Mouse (Mus musculus): ENCODE data around the gene Sf3b6. TPM values are rescaled to one million over a fixed set of nuclear protein-coding genes. Genes with fewer than 3 reads are reported as not detected.

Gene Sf3b6
- 150 and 173 TPM in 2 replicates for polyA plus RNA-seq (2014; fragmentation: Nextera tagmentation; extraction: Ambion mirVana)

- Histone ChIP-seq H3K4me1 (ENCODE audit: control insufficient read depth in 2 of 2, insufficient read depth in 2 of 2, low read length in 2 of 2) (peaks cover 0 to 5% of the 10 kb centered on the region in 2 experiments; a peak in 1 of 4 replicates), H3K9me3 (ENCODE audit: control insufficient read depth, low read length) (no peaks in the 10 kb centered on the region), H3K4me3 (ENCODE audit: control insufficient read depth in 1 of 2, insufficient read depth in 1 of 2, low read depth in 1 of 2, low read length in 2 of 2) (peak within 1 kb of the TSS; percentile 76 to 82), H3K9ac (ENCODE audit: low read length) (peak within 1 kb of the TSS; percentile 83), H3K36me3 (ENCODE audit: control insufficient read depth, insufficient read depth, low read length) (peaks cover 25% of the 10 kb centered on the region), H3K27me3 (ENCODE audit: control insufficient read depth, insufficient read depth, low read length) (no peaks in the 10 kb centered on the region), H3K27ac (replicated peaks in 1 of 2; ENCODE audit: control insufficient read depth in 1 of 2, insufficient read depth in 1 of 2, low read depth in 2 of 2, low read length in 2 of 2) (peak within 1 kb of the TSS; percentile 80 to 82), H3K4me2 (ENCODE audit: low read length) (peak within 1 kb of the TSS; percentile 93)
- WGBS: under 1% methylated on average over 49 of the region's 49 CpGs
- ATAC-seq (ENCODE audit: insufficient number of reproducible peaks, insufficient read depth, low FRiP score, low read depth): peak; percentile 98
Measured at GRCm38 (mm10) chr12:4817361-4818101, at the start of gene Sf3b6. Gene Sf3b6 (plus strand): TSS chr12:4817544.

GRCm38 (mm10) chr12:4768492-4769332 lies 48.6 kb upstream of the Sf3b6 start, which contains the start of the genes Pfn4 and Fam228b:
Gene Pfn4 (plus strand): TSS chr12:4769022.
Gene Fam228b (minus strand): TSS chr12:4769267.
- peak within 1 kb of the TSS; percentile 54 to 85 for H3K4me3 ChIP-seq (ENCODE audit: control insufficient read depth in 1 of 2, insufficient read depth in 1 of 2, low read depth in 1 of 2, low read length in 2 of 2)
- H3K36me3 ChIP-seq (ENCODE audit: control insufficient read depth, insufficient read depth, low read length): no peaks in the 10 kb centered on the region
- WGBS: 3% methylated on average over 61 of the region's 61 CpGs
- peak; percentile 97 for ATAC-seq (ENCODE audit: insufficient number of reproducible peaks, insufficient read depth, low FRiP score, low read depth)
- H3K9ac ChIP-seq (ENCODE audit: low read length): peak within 1 kb of the TSS; percentile 83
- no peaks in the 10 kb centered on the region for H3K27me3 ChIP-seq (ENCODE audit: control insufficient read depth, insufficient read depth, low read length)
- H3K4me2 ChIP-seq (ENCODE audit: low read length): peak within 1 kb of the TSS; percentile 66
- peak within 1 kb of the TSS; percentile 73 to 87 for H3K27ac ChIP-seq (replicated peaks in 1 of 2; ENCODE audit: control insufficient read depth in 1 of 2, insufficient read depth in 1 of 2, low read depth in 2 of 2, low read length in 2 of 2)
- 0 out of 4 replicates have a peak, but pooled peaks cover 2% of the 10 kb centered on the region in 2 experiments for H3K4me1 ChIP-seq (ENCODE audit: control insufficient read depth in 2 of 2, insufficient read depth in 2 of 2, low read length in 2 of 2)
- H3K9me3 ChIP-seq (ENCODE audit: control insufficient read depth, low read length): no peaks in the 10 kb centered on the region

- Histone ChIP-seq H3K27me3 (ENCODE audit: control insufficient read depth, insufficient read depth, low read length) (no peaks in the 10 kb centered on the region), H3K9ac (ENCODE audit: low read length) (peak overlapping the region; percentile 83), H3K4me3 (ENCODE audit: control insufficient read depth in 1 of 2, insufficient read depth in 1 of 2, low read depth in 1 of 2, low read length in 2 of 2) (peak overlapping the region; percentile 54 to 85), H3K36me3 (ENCODE audit: control insufficient read depth, insufficient read depth, low read length) (no peaks in the 10 kb centered on the region), H3K4me2 (ENCODE audit: low read length) (peak overlapping the region; percentile 66), H3K4me1 (ENCODE audit: control insufficient read depth in 2 of 2, insufficient read depth in 2 of 2, low read length in 2 of 2) (0 out of 4 replicates have a peak, but pooled peaks cover 2% of the 10 kb centered on the region in 2 experiments), H3K9me3 (ENCODE audit: control insufficient read depth, low read length) (no peaks in the 10 kb centered on the region), H3K27ac (replicated peaks in 1 of 2; ENCODE audit: control insufficient read depth in 1 of 2, insufficient read depth in 1 of 2, low read depth in 2 of 2, low read length in 2 of 2) (peak overlapping the region in 1 of 2 experiments; percentile 73; a peak in 3 of 4 replicates)
- ATAC-seq (ENCODE audit: insufficient number of reproducible peaks, insufficient read depth, low FRiP score, low read depth): peak; percentile 28; the same call in 1 of the 2 replicates
- 21% methylated on average over 13 of the region's 13 CpGs for WGBS
Measured at GRCm38 (mm10) chr12:4769333-4769723, 48.0 kb upstream of the Sf3b6 start.

GRCm38 (mm10) chr12:4774895-4775587 lies 42.3 kb upstream of the Sf3b6 start:
- WGBS: 85% methylated on average over 8 of the region's 8 CpGs
- no peak overlapping the region for H3K4me2 ChIP-seq (ENCODE audit: low read length)
- H3K27ac ChIP-seq (replicated peaks in 1 of 2; ENCODE audit: control insufficient read depth in 1 of 2, insufficient read depth in 1 of 2, low read depth in 2 of 2, low read length in 2 of 2): no peak overlapping the region
- H3K9ac ChIP-seq (ENCODE audit: low read length): no peak overlapping the region
- no peaks in the 10 kb centered on the region for H3K9me3 ChIP-seq (ENCODE audit: control insufficient read depth, low read length)
- ATAC-seq (ENCODE audit: insufficient number of reproducible peaks, insufficient read depth, low FRiP score, low read depth): no peak
- H3K4me3 ChIP-seq (ENCODE audit: control insufficient read depth in 1 of 2, insufficient read depth in 1 of 2, low read depth in 1 of 2, low read length in 2 of 2): no peak overlapping the region
- no peaks in the 10 kb centered on the region for H3K4me1 ChIP-seq (ENCODE audit: control insufficient read depth in 2 of 2, insufficient read depth in 2 of 2, low read length in 2 of 2)
- no peaks in the 10 kb centered on the region for H3K27me3 ChIP-seq (ENCODE audit: control insufficient read depth, insufficient read depth, low read length)
- no peaks in the 10 kb centered on the region for H3K36me3 ChIP-seq (ENCODE audit: control insufficient read depth, insufficient read depth, low read length)

- H3K9me3 ChIP-seq (ENCODE audit: control insufficient read depth, low read length): no peaks in the 10 kb centered on the region
- no peaks in the 10 kb centered on the region for H3K4me1 ChIP-seq (ENCODE audit: control insufficient read depth in 2 of 2, insufficient read depth in 2 of 2, low read length in 2 of 2)
- no peaks in the 10 kb centered on the region for H3K36me3 ChIP-seq (ENCODE audit: control insufficient read depth, insufficient read depth, low read length)
- H3K27me3 ChIP-seq (ENCODE audit: control insufficient read depth, insufficient read depth, low read length): no peaks in the 10 kb centered on the region
- no peak overlapping the region for H3K27ac ChIP-seq (replicated peaks in 1 of 2; ENCODE audit: control insufficient read depth in 1 of 2, insufficient read depth in 1 of 2, low read depth in 2 of 2, low read length in 2 of 2)
- ATAC-seq (ENCODE audit: insufficient number of reproducible peaks, insufficient read depth, low FRiP score, low read depth): no peak
- H3K9ac ChIP-seq (ENCODE audit: low read length): no peak overlapping the region
- H3K4me2 ChIP-seq (ENCODE audit: low read length): no peak overlapping the region
- no peak overlapping the region for H3K4me3 ChIP-seq (ENCODE audit: control insufficient read depth in 1 of 2, insufficient read depth in 1 of 2, low read depth in 1 of 2, low read length in 2 of 2)
- 63% methylated on average over 9 of the region's 9 CpGs for WGBS
Measured at GRCm38 (mm10) chr12:4775588-4775949, 41.8 kb upstream of the Sf3b6 start.

- H3K9me3 ChIP-seq (ENCODE audit: control insufficient read depth, low read length): no peaks in the 10 kb centered on the region
- H3K27ac ChIP-seq (replicated peaks in 1 of 2; ENCODE audit: control insufficient read depth in 1 of 2, insufficient read depth in 1 of 2, low read depth in 2 of 2, low read length in 2 of 2): no peak overlapping the region
- 70% methylated on average over 6 of the region's 6 CpGs for WGBS
- H3K4me3 ChIP-seq (ENCODE audit: control insufficient read depth in 1 of 2, insufficient read depth in 1 of 2, low read depth in 1 of 2, low read length in 2 of 2): no peak overlapping the region
- H3K4me2 ChIP-seq (ENCODE audit: low read length): no peak overlapping the region
- H3K4me1 ChIP-seq (ENCODE audit: control insufficient read depth in 2 of 2, insufficient read depth in 2 of 2, low read length in 2 of 2): no peaks in the 10 kb centered on the region
- no peak overlapping the region for H3K9ac ChIP-seq (ENCODE audit: low read length)
- ATAC-seq (ENCODE audit: insufficient number of reproducible peaks, insufficient read depth, low FRiP score, low read depth): no peak
- H3K36me3 ChIP-seq (ENCODE audit: control insufficient read depth, insufficient read depth, low read length): no peaks in the 10 kb centered on the region
- no peaks in the 10 kb centered on the region for H3K27me3 ChIP-seq (ENCODE audit: control insufficient read depth, insufficient read depth, low read length)
Measured at GRCm38 (mm10) chr12:4777734-4778133, 39.6 kb upstream of the Sf3b6 start.

GRCm38 (mm10) chr12:4780245-4780644 lies 37.1 kb upstream of the Sf3b6 start:
- Histone ChIP-seq H3K4me3 (ENCODE audit: control insufficient read depth in 1 of 2, insufficient read depth in 1 of 2, low read depth in 1 of 2, low read length in 2 of 2) (no peak overlapping the region), H3K4me1 (ENCODE audit: control insufficient read depth in 2 of 2, insufficient read depth in 2 of 2, low read length in 2 of 2) (no peaks in the 10 kb centered on the region), H3K36me3 (ENCODE audit: control insufficient read depth, insufficient read depth, low read length) (no peaks in the 10 kb centered on the region), H3K27me3 (ENCODE audit: control insufficient read depth, insufficient read depth, low read length) (no peaks in the 10 kb centered on the region), H3K27ac (replicated peaks in 1 of 2; ENCODE audit: control insufficient read depth in 1 of 2, insufficient read depth in 1 of 2, low read depth in 2 of 2, low read length in 2 of 2) (no peak overlapping the region), H3K4me2 (ENCODE audit: low read length) (no peak overlapping the region), H3K9ac (ENCODE audit: low read length) (no peak overlapping the region), H3K9me3 (ENCODE audit: control insufficient read depth, low read length) (no peaks in the 10 kb centered on the region)
- 55% methylated on average over 2 of the region's 2 CpGs for WGBS
- no peak for ATAC-seq (ENCODE audit: insufficient number of reproducible peaks, insufficient read depth, low FRiP score, low read depth)

Measured in heart, embryonic 14.5 days (tissue).